Mouse (Mus musculus): ENCODE data around the gene Ramp2.
A peak's percentile ranks its signal among the peaks of the same experiment; 100 is the strongest.

- peak; percentile 35 for TF ChIP-seq CTCF (IDR thresholded peaks at IDR 0.05; ENCODE audit: low read depth)
- no peak for TF ChIP-seq EP300 (optimal IDR thresholded peaks at IDR 0.05)
These were observed 32.7 kb downstream of the Ramp2 start, which contains the start of the genes Cntd1 and Coa3 for GRCm38 (mm10) chr11:101278223-101279192.

Measured in stomach, postnatal 0 days (tissue).